Mouse (Mus musculus) left cerebral cortex, postnatal 4 days (tissue): ENCODE results near the gene Alox12b. TPM values are rescaled to one million over a fixed set of nuclear protein-coding genes. Genes with fewer than 3 reads are reported as not detected.

Experiments
- DNase-seq: peaks from one replicate; pipeline ENCODE4 v3.0.0-alpha.2; 2022
- intact Hi-C: fragments of 180-260 bp; cut with DNase I; formaldehyde crosslinking; loops from one replicate; pipeline ENCODE4 v1.15.1; 2025
- total RNA-seq, 2 experiments: library from RNA; stranded (reverse); gene quantifications; 2 replicates each; pipeline ENCODE4 v1.2.3; 2021

Alox12b gene
- total RNA-seq, 2 experiments from 2014 or later, result 0.16 to 0.18 TPM

- peak; percentile 60 for DNase-seq
- intact Hi-C loops, result no loop called here
Observed at GRCm38 (mm10) chr11:69171626-69172025, 14.8 kb downstream of the Alox12b start.

DNA sequence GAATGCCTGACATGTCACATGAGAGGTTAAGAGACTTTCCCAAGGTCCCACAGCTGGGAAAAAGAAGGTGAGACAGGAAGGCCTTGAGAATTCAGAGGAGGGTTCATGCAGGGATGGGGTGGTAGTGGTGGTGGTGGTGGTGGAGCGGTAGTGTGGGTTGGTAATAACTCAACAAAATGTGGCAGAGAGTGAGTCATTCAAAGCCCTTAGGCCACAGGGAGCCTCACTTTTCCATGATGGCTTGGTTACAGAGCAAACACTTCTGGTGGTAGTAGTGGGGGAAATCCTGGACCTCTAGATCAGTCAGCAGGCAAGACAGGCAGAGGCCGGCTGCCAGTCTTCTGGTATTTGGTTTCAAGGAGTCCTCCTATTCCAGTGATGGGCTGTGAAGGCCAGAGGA is 15.8 kb downstream of the Alox12b start:
- intact Hi-C loops, result no loop called here

DNA sequence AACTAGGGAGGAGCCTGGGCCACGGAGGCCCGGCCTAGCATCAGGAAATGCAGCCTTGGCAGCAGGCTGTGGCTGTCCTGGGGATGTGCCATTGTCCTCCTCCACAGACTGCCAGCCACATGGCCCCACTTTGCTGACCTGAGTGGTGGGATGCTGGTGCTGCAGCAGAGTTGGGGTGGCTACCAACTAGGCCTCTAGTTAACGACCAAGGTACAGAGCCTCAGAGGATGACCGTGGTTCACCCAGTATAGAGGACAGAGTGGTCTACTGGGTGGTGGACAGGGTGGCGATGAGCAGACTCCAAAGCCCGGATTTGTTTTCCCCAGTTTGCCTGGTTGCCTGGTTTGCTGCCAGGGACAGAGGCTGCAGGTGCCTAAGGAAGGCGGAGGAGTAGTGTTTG is 17.9 kb downstream of the Alox12b start:
- intact Hi-C loops, result no loop called here
- DNase-seq, result no peak

More for the DNA sequence above, 15.8 kb downstream of the Alox12b start:
- DNase-seq, result no peak

DNA sequence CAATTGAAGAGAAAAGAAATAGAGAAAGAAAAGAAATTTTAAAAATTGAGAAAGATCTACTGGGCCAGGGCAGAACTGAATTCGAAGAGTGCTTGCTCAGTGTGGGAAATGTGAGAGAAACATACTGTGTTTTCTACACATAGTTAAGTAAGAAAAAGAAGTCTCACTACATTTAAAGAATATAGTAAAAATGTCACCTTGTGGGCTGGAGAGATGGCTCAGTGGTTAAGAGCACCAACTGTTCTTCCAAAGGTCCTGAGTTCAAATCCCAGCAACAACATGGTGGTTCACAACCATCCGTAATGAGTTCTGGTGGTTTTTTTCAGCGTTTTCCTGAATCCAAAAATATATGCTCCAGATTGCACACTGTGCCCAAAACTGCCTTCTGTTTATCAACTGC is 21.7 kb downstream of the Alox12b start:
- intact Hi-C loops, result no loop called here
- DNase-seq, result no peak

GRCm38 (mm10) chr11:69179512-69179911 is 22.7 kb downstream of the Alox12b start:
- no peak for DNase-seq
- intact Hi-C loops, result no loop called here

GRCm38 (mm10) chr11:69180120-69180519 is 23.3 kb downstream of the Alox12b start:
- DNase-seq, result no peak
- intact Hi-C loops, result no loop called here

- peak; percentile 16 for DNase-seq
- intact Hi-C loops, result no loop called here
Observed at GRCm38 (mm10) chr11:69185031-69185430, 28.2 kb downstream of the Alox12b start.

DNA sequence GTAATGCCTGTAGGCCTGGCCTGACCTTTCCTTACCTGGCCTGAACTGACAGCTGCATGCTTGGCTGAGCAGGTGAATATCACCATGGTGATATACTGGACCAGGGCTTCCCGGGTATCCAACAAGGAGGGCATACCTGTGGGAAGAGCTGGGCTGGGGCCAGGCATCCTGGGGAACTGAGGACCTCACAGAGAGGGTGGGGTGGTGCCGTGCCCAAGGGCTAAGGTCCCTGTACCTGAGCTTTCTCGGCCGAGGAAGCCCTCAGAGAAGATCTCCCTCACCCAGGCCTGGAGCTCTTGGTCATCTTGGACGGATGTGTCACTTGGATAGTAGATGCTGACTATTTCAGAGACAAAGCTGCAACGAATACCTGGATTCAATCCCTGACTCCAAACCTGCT is 29.1 kb downstream of the Alox12b start:
- intact Hi-C loops, result no loop called here
- DNase-seq, result no peak

DNA sequence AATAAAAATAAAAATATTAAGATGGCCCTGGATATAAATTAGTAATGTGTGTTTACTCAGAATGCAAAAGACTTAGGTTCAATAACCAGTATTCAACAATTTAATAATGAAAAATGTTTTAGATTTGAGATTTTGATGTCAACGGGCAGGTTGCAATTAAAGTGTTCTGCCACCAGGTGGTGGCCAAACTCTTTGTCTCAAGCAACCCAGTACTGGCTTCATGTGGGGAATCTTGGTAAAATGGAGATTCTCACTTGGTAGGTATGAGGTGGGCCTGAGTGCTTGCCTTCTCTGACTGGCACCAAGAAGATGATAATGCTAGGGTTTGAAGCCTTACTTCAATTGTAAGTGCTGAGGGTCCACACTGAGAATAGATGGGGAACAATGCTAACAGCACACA is 36.1 kb downstream of the Alox12b start:
- intact Hi-C loops, result loop anchor here (2.0 to 10.0 kb wide), 2 partner anchors 52 to 192 kb away; no protein-coding TSS in a partner anchor
- peak; percentile 34 for DNase-seq

GRCm38 (mm10) chr11:69196766-69197165 is 40.0 kb downstream of the Alox12b start:
- intact Hi-C loops, result loop anchor here (10.0 kb wide), 1 partner anchor 188 kb away; no protein-coding TSS in a partner anchor
- DNase-seq, result peak; percentile 15

DNA sequence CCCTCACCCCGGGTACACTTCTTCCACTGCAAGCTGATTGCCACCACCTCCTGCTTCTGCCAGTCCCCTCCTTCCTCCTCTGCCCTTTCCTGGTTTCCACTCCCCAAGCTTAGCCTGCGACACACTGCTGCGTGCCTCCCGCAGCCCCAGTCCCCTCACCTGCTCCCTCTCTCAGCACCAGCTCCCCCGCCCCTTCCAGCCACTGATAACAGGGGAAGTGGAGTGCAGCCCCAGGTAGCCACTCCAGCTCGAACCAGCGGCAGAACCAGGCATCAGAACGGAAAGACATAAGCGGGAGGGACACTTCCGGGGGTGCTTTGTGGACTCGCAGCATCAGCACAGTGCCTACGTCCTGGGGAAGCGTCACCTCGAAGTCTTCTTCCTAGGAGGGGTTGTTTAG is 40.4 kb downstream of the Alox12b start:
- intact Hi-C loops, result loop anchor here (10.0 kb wide), 1 partner anchor 188 kb away; no protein-coding TSS in a partner anchor
- DNase-seq, result no peak

DNA sequence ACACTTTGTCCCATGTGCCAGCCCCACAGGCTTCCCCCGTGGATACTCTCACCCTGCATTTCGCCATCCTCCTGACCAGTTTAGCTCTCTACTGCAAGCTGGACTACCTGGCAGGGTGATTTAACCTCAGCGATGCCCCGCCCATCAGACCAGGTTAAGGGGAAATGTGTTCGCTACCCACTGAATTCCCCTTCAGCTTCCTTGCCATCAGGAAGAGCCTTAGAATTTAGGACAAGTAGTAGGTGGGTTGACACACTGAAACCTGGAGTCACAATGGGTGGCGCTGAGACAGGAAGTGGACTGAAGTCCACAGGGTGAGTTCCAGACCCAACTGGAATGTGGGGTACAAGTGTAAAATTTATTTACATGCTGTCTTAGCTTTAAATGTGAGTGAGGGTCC is 41.0 kb downstream of the Alox12b start, which contains the start of gene Alox8:
Gene Alox8, minus strand, starts transcription at position 101 of the 400 bp plus-strand sequence.
- intact Hi-C loops, result loop anchor here (10.0 kb wide), 1 partner anchor 187 kb away; no protein-coding TSS in a partner anchor
- DNase-seq, result no peak

DNA sequence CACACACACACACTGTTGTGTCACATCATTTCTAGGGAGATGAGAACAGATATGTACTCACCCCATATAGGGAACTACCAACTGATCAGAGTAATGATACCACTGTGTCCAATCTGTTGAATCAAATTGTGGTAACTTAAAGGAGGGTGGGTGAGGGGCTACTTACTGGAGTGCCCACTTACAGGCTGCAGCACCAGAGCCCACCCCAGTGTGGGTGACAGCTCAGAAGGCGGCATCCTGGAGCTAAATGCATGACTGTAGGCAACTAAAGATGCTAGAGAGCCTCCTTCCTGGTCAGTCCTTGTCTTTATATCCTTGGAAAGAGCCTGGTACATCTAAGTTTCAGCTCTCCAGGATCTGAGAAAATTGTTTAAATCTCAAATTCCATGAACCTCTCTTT is 42.5 kb downstream of the Alox12b start:
- no peak for DNase-seq
- intact Hi-C loops, result loop anchor here (10.0 kb wide), 1 partner anchor 186 kb away; no protein-coding TSS in a partner anchor

- intact Hi-C loops, result no loop called here
Observed at GRCm38 (mm10) chr11:69200231-69200630, 43.4 kb downstream of the Alox12b start.

GRCm38 (mm10) chr11:69202469-69203230 is 45.9 kb downstream of the Alox12b start:
- DNase-seq, result no peak
- intact Hi-C loops, result no loop called here

More at GRCm38 (mm10) chr11:69200231-69200630, 43.4 kb downstream of the Alox12b start:
- DNase-seq, result no peak

DNA sequence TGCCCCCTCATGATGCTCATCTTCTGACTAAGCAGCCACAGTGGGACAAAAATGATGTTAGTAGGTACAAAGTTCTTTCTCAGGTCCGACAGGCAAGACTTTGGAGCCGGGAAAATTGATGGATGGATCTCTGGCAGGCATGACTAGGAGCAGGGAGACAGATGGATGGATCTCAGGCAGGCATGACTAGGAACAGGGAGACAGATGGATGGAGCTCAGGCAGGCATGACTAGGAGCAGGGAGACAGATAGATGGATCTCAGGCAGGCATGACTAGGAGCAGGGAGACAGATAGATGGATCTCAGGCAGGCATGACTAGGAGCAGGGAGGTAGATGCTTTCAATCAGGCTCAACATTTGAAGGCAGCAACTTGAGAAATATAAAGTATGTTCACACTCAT is 54.6 kb downstream of the Alox12b start:
- intact Hi-C loops, result no loop called here
- DNase-seq, result peak; percentile 47

DNA sequence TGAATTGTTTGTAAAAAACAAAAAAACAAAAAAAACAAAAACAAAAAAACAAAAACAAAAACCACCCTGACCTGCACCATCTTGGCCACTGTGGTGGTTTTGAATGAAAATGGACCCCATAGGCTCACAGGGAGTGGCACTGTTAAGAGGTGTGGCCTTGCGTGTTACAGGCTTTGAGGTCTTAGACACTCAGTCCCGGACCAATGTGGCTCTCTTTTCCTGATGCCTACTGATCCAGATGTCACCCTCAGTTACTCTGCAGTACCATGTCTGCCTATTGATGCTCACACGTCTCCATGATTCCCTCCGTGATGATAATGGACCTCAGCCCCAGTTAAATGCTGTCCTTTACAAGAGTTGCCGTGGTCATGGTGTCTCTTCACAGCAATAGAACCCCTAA is 60.6 kb downstream of the Alox12b start:
- intact Hi-C loops, result no loop called here
- DNase-seq, result no peak

DNA sequence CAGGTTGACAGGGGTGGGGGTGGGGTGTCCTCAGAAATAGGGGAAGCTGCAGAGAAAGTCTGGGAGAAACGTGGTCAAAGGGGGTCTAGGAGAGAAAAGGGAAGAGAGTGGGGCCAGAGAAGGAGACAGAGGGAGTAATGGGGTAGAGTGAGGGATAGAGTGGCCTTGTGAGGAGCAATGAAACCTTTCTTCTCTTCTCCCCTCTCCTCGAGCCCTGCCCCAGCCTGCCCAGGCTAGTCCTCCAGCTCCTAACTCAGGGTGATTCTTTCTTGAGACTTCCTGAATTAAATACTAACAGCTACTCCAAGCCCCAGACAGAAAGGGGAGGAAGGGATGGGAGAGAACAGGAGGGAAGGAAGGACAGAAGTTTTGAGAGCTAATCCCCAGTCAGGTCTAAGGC is 61.9 kb downstream of the Alox12b start:
- DNase-seq, result no peak
- intact Hi-C loops, result no loop called here
